Mouse (Mus musculus) cerebellum, adult 2 months (tissue): ENCODE results near the gene Zg16. TPM values are rescaled to one million over a fixed set of nuclear protein-coding genes. Genes with fewer than 3 reads are reported as not detected.

Experiments used
- DNase-seq, 2 experiments: peaks; one replicate each; pipeline ENCODE4 v3.0.0; 2021
- H3K27ac ChIP-seq: fragments of 200-500 bp; 2 replicates; pipeline ENCODE4 v1.5.1; 2012; ENCODE audit warnings: low read length, control low read depth, inconsistent platforms; ENCODE audit not compliant: insufficient read depth
- H3K27me3 ChIP-seq: fragments of 200-500 bp; 2 replicates; pipeline ENCODE4 v1.6.1; 2012; ENCODE audit warnings: inconsistent platforms, mild to moderate bottlenecking, low read length, moderate library complexity; ENCODE audit not compliant: control insufficient read depth, insufficient read depth
- H3K4me1 ChIP-seq: fragments of 200-500 bp; 2 replicates; pipeline ENCODE4 v1.6.1; 2011; ENCODE audit warnings: low read length; ENCODE audit not compliant: control insufficient read depth, insufficient read depth
- H3K4me3 ChIP-seq: fragments of 200-500 bp; replicated peaks from 2 replicates; pipeline ENCODE3; 2011; ENCODE audit warnings: mild to moderate bottlenecking, low read depth, low read length, control low read depth; ENCODE audit not compliant: insufficient read depth
- CTCF ChIP-seq: fragments of 200-500 bp; IDR thresholded peaks from 2 replicates; pipeline ENCODE4 v1.5.1; 2011; ENCODE audit warnings: low read depth, mild to moderate bottlenecking, control low read depth, low read length, moderate library complexity, borderline replicate concordance; ENCODE audit not compliant: insufficient read depth
- POLR2A ChIP-seq: fragments of 200-500 bp; IDR thresholded peaks from 2 replicates; pipeline ENCODE4 v1.6.1; 2011; ENCODE audit warnings: low read length, control low read depth, borderline replicate concordance; ENCODE audit not compliant: insufficient read depth
- WGBS: fragments of 180-500 bp; shearing (Covaris S2); methylation state at CpG from one replicate; pipeline ENCODE4 v1.1.7; 2018; 5-methylcytosine and 5-hydroxymethylcytosine counted together
- polyA plus RNA-seq: library from polyadenylated mRNA; depleted of rRNA; stranded (reverse); fragments of >200 nt; gene quantifications from 2 replicates; pipeline ENCODE4 v1.2.3, GENCODE M21; 2012

The Zg16 gene
- polyA plus RNA-seq, 1 experiment = 0.34 TPM

GRCm38 (mm10) chr7:127098950-127099349 lies 11.8 kb upstream of the Zg16 start:
- Histone ChIP-seq H3K27ac (no peak overlapping the region), H3K4me3 (no peak overlapping the region), H3K27me3 (no peaks in the 10 kb centered on the region), H3K4me1 (peaks cover 2% of the 10 kb centered on the region; the same call in 1 of the 2 replicates)
- TF ChIP-seq CTCF (no peak), POLR2A (no peak)
- no peak for DNase-seq
- WGBS = 89% methylated on average over 4 of the region's 4 CpGs

GRCm38 (mm10) chr7:127098521-127098920 lies 11.4 kb upstream of the Zg16 start:
- no peak for DNase-seq
- TF ChIP-seq POLR2A (no peak), CTCF (no peak)
- 86% methylated on average over 5 of the region's 5 CpGs for WGBS
- H3K4me3 ChIP-seq = no peak overlapping the region
- no peaks in the 10 kb centered on the region for H3K4me1 ChIP-seq
- no peaks in the 10 kb centered on the region for H3K27me3 ChIP-seq
- no peak overlapping the region for H3K27ac ChIP-seq

- TF ChIP-seq CTCF (no peak), POLR2A (no peak)
- H3K27me3 ChIP-seq = no peaks in the 10 kb centered on the region
- H3K4me1 ChIP-seq = no peaks in the 10 kb centered on the region
- no peak overlapping the region; the same call in 1 of the 2 replicates for H3K27ac ChIP-seq
- no peak overlapping the region for H3K4me3 ChIP-seq
- DNase-seq = no peak
- WGBS = 72% methylated on average over 7 of the region's 7 CpGs
Observed at GRCm38 (mm10) chr7:127096456-127096855, 9.3 kb upstream of the Zg16 start.

GRCm38 (mm10) chr7:127093914-127094313 lies 6.8 kb upstream of the Zg16 start:
- WGBS = 76% methylated on average over 3 of the region's 3 CpGs
- Histone ChIP-seq H3K27ac (no peak overlapping the region), H3K27me3 (no peaks in the 10 kb centered on the region), H3K4me3 (no peak overlapping the region), H3K4me1 (no peaks in the 10 kb centered on the region)
- TF ChIP-seq POLR2A (no peak), CTCF (no peak)
- no peak for DNase-seq

- no peak within 1 kb of the TSS for H3K27ac ChIP-seq
Observed at GRCm38 (mm10) chr7:127091114-127091896, 4.2 kb upstream of the Zg16 start, which contains the start of gene AI467606. Gene AI467606, plus strand, starts transcription at chr7:127091359.

GRCm38 (mm10) chr7:127090154-127091113 lies 3.3 kb upstream of the Zg16 start:
- H3K27ac ChIP-seq = no peak overlapping the region

More at GRCm38 (mm10) chr7:127091114-127091896, 4.2 kb upstream of the Zg16 start, which contains the start of gene AI467606:
- Histone ChIP-seq H3K27me3 (no peaks in the 10 kb centered on the region), H3K4me3 (peak within 1 kb of the TSS; percentile 24), H3K4me1 (no peaks in the 10 kb centered on the region)
- DNase-seq = no peak
- TF ChIP-seq POLR2A = no peak
- no peak for TF ChIP-seq CTCF
- 73% methylated on average over 16 of the region's 16 CpGs for whole genome bisulfite sequencing

GRCm38 (mm10) chr7:127088901-127089845 lies 2.0 kb upstream of the Zg16 start:
- no peak for TF ChIP-seq POLR2A
- no peak for TF ChIP-seq CTCF
- H3K4me1 ChIP-seq = no peaks in the 10 kb centered on the region
- no peak for DNase-seq
- 22% methylated on average over 27 of the region's 27 CpGs for WGBS
- H3K27me3 ChIP-seq = no peaks in the 10 kb centered on the region
- H3K4me3 ChIP-seq = no peak overlapping the region
- H3K27ac ChIP-seq = no peak overlapping the region

More at GRCm38 (mm10) chr7:127090154-127091113, 3.3 kb upstream of the Zg16 start:
- no peak for DNase-seq
- whole genome bisulfite sequencing = 89% methylated on average over 20 of the region's 20 CpGs
- no peak for TF ChIP-seq POLR2A
- TF ChIP-seq CTCF = no peak
- H3K4me3 ChIP-seq = no peak overlapping the region
- H3K27me3 ChIP-seq = no peaks in the 10 kb centered on the region
- no peaks in the 10 kb centered on the region for H3K4me1 ChIP-seq
